Mouse (Mus musculus): ENCODE measurements around the gene Wasl. TPM values are rescaled to one million over a fixed set of nuclear protein-coding genes. Genes with fewer than 3 reads are reported as not detected.

Wasl gene
- polyA plus RNA-seq, 2 experiments = 30.8 to 57.6 TPM

- no peak for TF ChIP-seq POLR2A (IDR thresholded peaks at IDR 0.05; ENCODE audit: borderline replicate concordance, extremely low read depth, insufficient read depth, insufficient read length)
- WGBS = 77% methylated on average over 11 of the region's 11 CpGs
Observed at GRCm38 (mm10) chr6:24694455-24695410, 29.9 kb upstream of the Wasl start.

GRCm38 (mm10) chr6:24687871-24688270, 23.1 kb upstream of the Wasl start:
- Histone ChIP-seq H3K4me3 (replicated peaks; ENCODE audit: low read length) (no peak overlapping the region), H3K9me3 (ENCODE audit: control insufficient read depth, low read length) (no peaks in the 10 kb centered on the region), H3K9ac (ENCODE audit: low read depth, low read length, severe bottlenecking) (no peak overlapping the region), H3K4me2 (replicated peaks; ENCODE audit: low read depth, low read length, severe bottlenecking) (no peak overlapping the region), H3K27ac (replicated peaks; ENCODE audit: low read depth, low read length) (no peak overlapping the region), H3K27me3 (ENCODE audit: control insufficient read depth, insufficient read depth, low read length) (no peaks in the 10 kb centered on the region), H3K4me1 (ENCODE audit: control insufficient read depth, insufficient read depth, low read length) (no peaks in the 10 kb centered on the region), H3K36me3 (ENCODE audit: control insufficient read depth, insufficient read depth, low read length) (no peaks in the 10 kb centered on the region)
- WGBS = 44% methylated on average over 1 of the region's 1 CpGs
- no peak for TF ChIP-seq POLR2A (IDR thresholded peaks at IDR 0.05; ENCODE audit: borderline replicate concordance, extremely low read depth, insufficient read depth, insufficient read length)
- ATAC-seq (ENCODE audit: low FRiP score, low read depth) (no peak), DNase-seq (ENCODE audit: low spot score) (no peak)

More at GRCm38 (mm10) chr6:24694455-24695410, 29.9 kb upstream of the Wasl start:
- DNase-seq (ENCODE audit: low spot score) = no peak
- Histone ChIP-seq H3K36me3 (ENCODE audit: control insufficient read depth, insufficient read depth, low read length) (no peaks in the 10 kb centered on the region), H3K4me1 (ENCODE audit: control insufficient read depth, insufficient read depth, low read length) (no peaks in the 10 kb centered on the region), H3K4me2 (replicated peaks; ENCODE audit: low read depth, low read length, severe bottlenecking) (no peak overlapping the region), H3K9ac (ENCODE audit: low read depth, low read length, severe bottlenecking) (no peak overlapping the region), H3K27me3 (ENCODE audit: control insufficient read depth, insufficient read depth, low read length) (no peaks in the 10 kb centered on the region), H3K4me3 (replicated peaks; ENCODE audit: low read length) (no peak overlapping the region), H3K9me3 (ENCODE audit: control insufficient read depth, low read length) (no peaks in the 10 kb centered on the region), H3K27ac (replicated peaks; ENCODE audit: low read depth, low read length) (no peak overlapping the region)
- ATAC-seq (ENCODE audit: low FRiP score, low read depth) = no peak

- Histone ChIP-seq H3K36me3 (ENCODE audit: control insufficient read depth, insufficient read depth, low read length) (no peaks in the 10 kb centered on the region), H3K4me1 (ENCODE audit: control insufficient read depth, insufficient read depth, low read length) (no peaks in the 10 kb centered on the region), H3K9me3 (ENCODE audit: control insufficient read depth, low read length) (no peaks in the 10 kb centered on the region; the same call in 1 of the 2 replicates), H3K27me3 (ENCODE audit: control insufficient read depth, insufficient read depth, low read length) (no peaks in the 10 kb centered on the region), H3K9ac (ENCODE audit: low read depth, low read length, severe bottlenecking) (no peak overlapping the region), H3K4me3 (replicated peaks; ENCODE audit: low read length) (no peak overlapping the region), H3K4me2 (replicated peaks; ENCODE audit: low read depth, low read length, severe bottlenecking) (no peak overlapping the region), H3K27ac (replicated peaks; ENCODE audit: low read depth, low read length) (no peak overlapping the region)
- no peak for ATAC-seq (ENCODE audit: low FRiP score, low read depth)
- 95% methylated on average over 3 of the region's 3 CpGs for WGBS
- TF ChIP-seq POLR2A (IDR thresholded peaks at IDR 0.05; ENCODE audit: borderline replicate concordance, extremely low read depth, insufficient read depth, insufficient read length) = no peak
- no peak for DNase-seq (ENCODE audit: low spot score)
Observed at GRCm38 (mm10) chr6:24683113-24683512, 18.3 kb upstream of the Wasl start.

GRCm38 (mm10) chr6:24667829-24668228, 3.0 kb upstream of the Wasl start:
- TF ChIP-seq POLR2A (IDR thresholded peaks at IDR 0.05; ENCODE audit: borderline replicate concordance, extremely low read depth, insufficient read depth, insufficient read length) = no peak

GRCm38 (mm10) chr6:24666248-24666647, 1.4 kb upstream of the Wasl start:
- DNase-seq (ENCODE audit: low spot score) (no peak), ATAC-seq (ENCODE audit: low FRiP score, low read depth) (no peak)
- 88% methylated on average over 5 of the region's 5 CpGs for WGBS
- no peak for TF ChIP-seq POLR2A (IDR thresholded peaks at IDR 0.05; ENCODE audit: borderline replicate concordance, extremely low read depth, insufficient read depth, insufficient read length)
- no peaks in the 10 kb centered on the region for H3K36me3 ChIP-seq (ENCODE audit: control insufficient read depth, insufficient read depth, low read length)
- no peaks in the 10 kb centered on the region for H3K27me3 ChIP-seq (ENCODE audit: control insufficient read depth, insufficient read depth, low read length)
- no peak overlapping the region for H3K4me2 ChIP-seq (replicated peaks; ENCODE audit: low read depth, low read length, severe bottlenecking)
- H3K9me3 ChIP-seq (ENCODE audit: control insufficient read depth, low read length) = no peaks in the 10 kb centered on the region
- no peak overlapping the region for H3K9ac ChIP-seq (ENCODE audit: low read depth, low read length, severe bottlenecking)
- H3K4me1 ChIP-seq (ENCODE audit: control insufficient read depth, insufficient read depth, low read length) = peaks cover 7% of the 10 kb centered on the region
- no peak overlapping the region for H3K27ac ChIP-seq (replicated peaks; ENCODE audit: low read depth, low read length)
- H3K4me3 ChIP-seq (replicated peaks; ENCODE audit: low read length) = no peak overlapping the region

More at GRCm38 (mm10) chr6:24667829-24668228, 3.0 kb upstream of the Wasl start:
- H3K27me3 ChIP-seq (ENCODE audit: control insufficient read depth, insufficient read depth, low read length) = no peaks in the 10 kb centered on the region
- no peak overlapping the region for H3K4me3 ChIP-seq (replicated peaks; ENCODE audit: low read length)
- peaks cover 3% of the 10 kb centered on the region; the same call in 1 of the 2 replicates for H3K4me1 ChIP-seq (ENCODE audit: control insufficient read depth, insufficient read depth, low read length)
- WGBS = 82% methylated on average over 3 of the region's 3 CpGs
- no peak overlapping the region for H3K9ac ChIP-seq (ENCODE audit: low read depth, low read length, severe bottlenecking)
- H3K9me3 ChIP-seq (ENCODE audit: control insufficient read depth, low read length) = no peaks in the 10 kb centered on the region
- no peak overlapping the region for H3K27ac ChIP-seq (replicated peaks; ENCODE audit: low read depth, low read length)
- no peak overlapping the region for H3K4me2 ChIP-seq (replicated peaks; ENCODE audit: low read depth, low read length, severe bottlenecking)
- no peaks in the 10 kb centered on the region for H3K36me3 ChIP-seq (ENCODE audit: control insufficient read depth, insufficient read depth, low read length)
- DNase-seq (ENCODE audit: low spot score) (no peak), ATAC-seq (ENCODE audit: low FRiP score, low read depth) (no peak)
